17 mouse cellular contexts compared by ENCODE assay signal in the genomic region with DNA sequence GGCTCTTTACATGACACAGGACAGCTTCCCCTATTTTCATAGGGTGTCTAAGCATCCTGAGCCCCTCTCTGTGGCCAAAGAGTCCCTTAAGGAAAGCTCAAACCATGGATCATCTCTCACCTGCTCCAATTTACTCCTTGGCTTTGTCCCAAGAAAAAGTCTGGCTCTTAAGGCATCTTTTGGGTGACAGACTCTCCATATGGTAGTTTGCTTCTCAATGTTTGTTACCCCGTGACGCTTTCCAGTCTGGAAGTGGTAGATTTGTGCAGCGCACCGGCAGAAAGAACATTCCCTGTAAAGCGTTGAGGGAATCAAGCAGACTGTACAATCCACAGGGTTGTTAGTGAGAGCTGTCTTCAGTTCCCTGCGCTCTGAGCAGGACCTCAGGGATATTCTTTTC.
"Had no signal": no experiment of that assay in that cellular context is flagged by ENCODE, and none has a peak within 500 bp of the region (broad histone marks: within the 10 kb centered on the region; RNA-seq: fewer than 3 reads in every experiment).

No protein-coding gene starts in this region.

- H3K4me1 ChIP-seq: midbrain, embryonic 13.5 days; midbrain, embryonic 15.5 days; neural tube, embryonic 12.5 days had no signal

- H3K9me3 ChIP-seq: lung, embryonic 15.5 days; megakaryocyte, embryonic 14.5 days; midbrain, embryonic 13.5 days; midbrain, embryonic 15.5 days; neural tube, embryonic 12.5 days; stomach, embryonic 15.5 days had no signal

- H3K27me3 ChIP-seq: lung, embryonic 15.5 days; megakaryocyte, embryonic 14.5 days; midbrain, embryonic 13.5 days; midbrain, embryonic 15.5 days; neural tube, embryonic 12.5 days; stomach, embryonic 15.5 days had no signal

- H3K27ac ChIP-seq: lung, embryonic 15.5 days; macrophage; midbrain, embryonic 13.5 days; midbrain, embryonic 15.5 days; neural tube, embryonic 12.5 days; stomach, embryonic 15.5 days; stomach, postnatal 0 days had no signal

- H3K36me3 ChIP-seq: lung, embryonic 15.5 days; midbrain, embryonic 13.5 days; midbrain, embryonic 15.5 days; neural tube, embryonic 12.5 days; stomach, embryonic 15.5 days had no signal

- ATAC-seq: lung, postnatal 0 days; midbrain, embryonic 13.5 days; midbrain, embryonic 15.5 days had no signal

- H3K4me2 ChIP-seq: lung, embryonic 15.5 days; midbrain, embryonic 11.5 days; midbrain, embryonic 13.5 days; midbrain, embryonic 15.5 days; neural tube, embryonic 12.5 days; stomach, embryonic 15.5 days had no signal

- H3K4me3 ChIP-seq: lung, embryonic 15.5 days; megakaryocyte, embryonic 14.5 days; midbrain, embryonic 13.5 days; midbrain, embryonic 15.5 days; neural tube, embryonic 12.5 days; stomach, embryonic 15.5 days had no signal

- H3K9ac ChIP-seq: lung, embryonic 15.5 days; midbrain, embryonic 13.5 days; midbrain, embryonic 15.5 days; neural tube, embryonic 12.5 days; stomach, embryonic 15.5 days had no signal

- DNase-seq: lung, adult 2 months; lung, postnatal 14 days; lung, postnatal 36 days; right cerebral cortex, postnatal 14 days; thymus, adult 2 months; thymus, postnatal 25 days; thymus, postnatal 4 days had no signal
